Mouse (Mus musculus): Measurements from ENCODE around the gene Tet3. TPM values are rescaled to one million over a fixed set of nuclear protein-coding genes. Genes with fewer than 3 reads are reported as not detected.

Tet3 gene
- polyA plus RNA-seq, 3 experiments from 2014 or later: 13.2 to 19.4 (median 18.7) TPM

GRCm38 (mm10) chr6:83323652-83324419, 135.0 kb downstream of the Tet3 start:
- ATAC-seq: no peak

GRCm38 (mm10) chr6:83322794-83323193, 136.1 kb downstream of the Tet3 start:
- ATAC-seq: no peak

GRCm38 (mm10) chr6:83321927-83322326, 137.0 kb downstream of the Tet3 start:
- ATAC-seq: no peak

- peak; percentile 86 for ATAC-seq
Observed at GRCm38 (mm10) chr6:83317108-83317741, 141.7 kb downstream of the Tet3 start.

- ATAC-seq: no peak
Observed at GRCm38 (mm10) chr6:83316022-83316421, 142.9 kb downstream of the Tet3 start.

- no peak for ATAC-seq
Observed at GRCm38 (mm10) chr6:83315293-83315692, 143.6 kb downstream of the Tet3 start.

- ATAC-seq: peak; percentile 75
Observed at GRCm38 (mm10) chr6:83312514-83312913, 146.4 kb downstream of the Tet3 start.

Other genes starting within 250 kb of the Tet3 start
- gene Slc4a5, start 239.3 kb downstream of the Tet3 start, polyA plus RNA-seq (2017; shearing (Covaris generic)): under 1 TPM in 2 of 3 experiments, not detected in 1; 0.49 to 0.59 TPM
- gene Mthfd2, start 133.2 kb downstream of the Tet3 start, polyA plus RNA-seq (2017; shearing (Covaris generic)): 100 to 1,000 TPM; 129 to 140 (median 134) TPM
- gene Mob1a, start 133.1 kb downstream of the Tet3 start, polyA plus RNA-seq (2017; shearing (Covaris generic)): 10 to 100 TPM; 57.7 to 67.7 (median 63.5) TPM
- 10 to 100 TPM; 59.4 to 85.5 (median 73.8) TPM for gene Bola3, start 109.9 kb downstream of the Tet3 start, polyA plus RNA-seq (2017; shearing (Covaris generic))
- 100 to 1,000 TPM in 1 of 3 experiments, 10 to 100 TPM in 2; 60.1 to 100 (median 87.6) TPM for gene Dguok, start 47.9 kb upstream of the Tet3 start, polyA plus RNA-seq (2017; shearing (Covaris generic))
- 10 to 100 TPM; 25.8 to 52.0 (median 35.3) TPM for gene Actg2, start 77.2 kb upstream of the Tet3 start, polyA plus RNA-seq (2017; shearing (Covaris generic))
- gene Stambp, start 113.6 kb upstream of the Tet3 start, polyA plus RNA-seq (2017; shearing (Covaris generic)): 10 to 100 TPM; 30.8 to 48.3 (median 33.1) TPM
- gene Clec4f, start 197.1 kb upstream of the Tet3 start, polyA plus RNA-seq (2017; shearing (Covaris generic)): not detected
- not detected for gene Cd207, start 218.8 kb upstream of the Tet3 start, polyA plus RNA-seq (2017; shearing (Covaris generic))